Mouse (Mus musculus) left cerebral cortex, postnatal 25 days (tissue): ENCODE data around the gene Mamdc4. TPM values are rescaled to one million over a fixed set of nuclear protein-coding genes. Genes with fewer than 3 reads are reported as not detected.
"Not testable (repeated sequence)": the region's sequence is repeated elsewhere in the genome, so short reads cannot be mapped to it uniquely, and the experiment has no call there.

Source experiments
- DNase-seq, 2 experiments: peaks; one replicate each; pipeline ENCODE4 v3.0.0; 2022; ENCODE audit warnings: low spot score in 2 of 2, mixed read lengths in 1 of 2
- intact Hi-C: fragments of 180-260 bp; cut with DNase I; formaldehyde crosslinking; loops from one replicate; pipeline ENCODE4 v1.15.1; 2025
- total RNA-seq, 2 experiments: library from RNA; stranded (reverse); gene quantifications; 2 replicates each; pipeline ENCODE4 v1.2.3; 2021

The Mamdc4 gene
- total RNA-seq, 2 experiments from 2014 or later: 0.69 to 2.1 TPM

DNA sequence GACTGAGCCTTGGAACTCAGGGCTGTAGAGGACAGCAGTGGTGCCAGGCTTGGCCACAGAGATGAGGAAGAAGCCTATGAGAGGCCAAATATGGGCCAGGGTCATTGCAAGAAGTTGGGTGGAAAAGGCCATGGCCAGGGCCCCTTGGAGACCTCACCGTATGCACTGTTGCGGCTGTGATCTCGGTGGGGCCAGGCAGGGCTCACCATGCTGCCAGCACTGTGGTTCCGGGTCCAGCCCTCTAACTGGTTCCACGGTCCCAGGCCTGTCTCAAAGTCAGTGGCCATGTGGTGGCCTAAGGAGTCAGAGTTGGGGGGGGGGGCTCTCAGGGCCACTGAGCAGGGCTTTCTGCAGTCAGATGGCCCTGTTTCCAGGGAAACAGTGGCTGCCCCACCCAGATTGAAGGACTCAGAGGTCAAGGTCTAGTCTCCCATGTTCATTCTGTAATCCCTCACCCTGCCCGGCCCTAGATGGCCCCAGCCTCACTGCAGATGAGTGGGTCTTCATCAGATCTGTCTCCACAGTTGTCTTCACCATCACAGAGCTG lies 6.1 kb downstream of the Mamdc4 start:
- no peak for DNase-seq
- intact Hi-C loops: no loop called here

DNA sequence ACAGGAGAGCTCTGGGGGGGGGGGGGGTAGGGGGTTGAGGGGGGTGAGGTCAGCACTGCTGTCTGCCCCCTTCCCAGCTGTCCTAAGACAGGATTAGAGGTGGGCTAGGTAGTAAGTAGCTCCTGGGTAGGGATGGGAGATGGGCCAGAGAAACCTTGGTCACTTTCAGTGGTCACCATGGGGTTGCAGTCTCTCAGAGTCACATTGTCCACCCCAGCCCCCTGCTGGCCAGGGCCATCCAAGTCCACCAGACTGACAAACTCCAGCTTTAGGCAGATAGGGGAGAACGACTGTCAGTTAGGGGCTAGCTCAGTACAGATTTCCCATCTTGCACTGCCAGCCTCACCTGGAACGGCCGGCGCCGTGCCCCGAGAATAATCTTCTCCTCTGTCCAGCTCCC lies 8.1 kb downstream of the Mamdc4 start:
- intact Hi-C loops: no loop called here
- DNase-seq: no peak

DNA sequence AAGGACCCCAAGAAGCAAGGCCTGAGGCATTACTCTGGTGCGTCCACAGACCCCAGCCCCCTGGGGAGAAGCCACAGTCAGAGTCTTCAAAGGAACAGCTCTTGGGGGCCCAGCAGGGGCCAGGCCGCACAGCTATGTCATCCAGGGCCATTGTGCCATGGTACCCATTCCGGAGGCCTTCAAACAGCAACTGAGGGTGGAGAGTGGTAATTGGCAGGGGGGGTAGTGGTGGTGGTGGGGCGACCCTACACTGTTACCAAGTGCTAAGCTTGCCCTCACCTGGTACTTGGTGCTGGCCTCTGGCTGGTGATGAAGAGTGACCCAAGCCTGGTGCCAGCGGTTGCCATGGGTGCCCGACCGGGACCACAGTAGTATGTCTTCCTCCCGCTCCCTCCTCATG lies 8.9 kb downstream of the Mamdc4 start:
- intact Hi-C loops: no loop called here
- DNase-seq: no peak

DNA sequence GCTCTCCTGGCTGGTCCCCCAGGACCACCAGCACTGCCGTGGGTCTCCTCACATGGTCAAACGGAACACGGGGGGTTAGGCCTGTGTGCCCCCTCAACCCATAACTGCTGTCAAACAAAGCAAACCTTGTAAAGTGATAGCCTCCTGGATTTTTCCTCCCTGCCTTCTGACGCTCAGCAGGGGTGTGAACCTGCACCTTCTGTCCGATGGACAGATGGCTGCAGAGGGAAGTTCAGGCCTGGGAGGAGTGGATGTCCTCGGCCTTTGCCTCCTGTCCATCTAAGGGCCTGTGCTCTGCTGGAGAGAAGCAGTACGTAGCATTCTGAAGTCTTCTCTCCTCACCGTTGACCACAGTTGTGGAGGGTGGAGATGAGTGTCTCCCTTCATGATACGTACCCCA lies 12.7 kb downstream of the Mamdc4 start:
- intact Hi-C loops: no loop called here
- no peak for DNase-seq

DNA sequence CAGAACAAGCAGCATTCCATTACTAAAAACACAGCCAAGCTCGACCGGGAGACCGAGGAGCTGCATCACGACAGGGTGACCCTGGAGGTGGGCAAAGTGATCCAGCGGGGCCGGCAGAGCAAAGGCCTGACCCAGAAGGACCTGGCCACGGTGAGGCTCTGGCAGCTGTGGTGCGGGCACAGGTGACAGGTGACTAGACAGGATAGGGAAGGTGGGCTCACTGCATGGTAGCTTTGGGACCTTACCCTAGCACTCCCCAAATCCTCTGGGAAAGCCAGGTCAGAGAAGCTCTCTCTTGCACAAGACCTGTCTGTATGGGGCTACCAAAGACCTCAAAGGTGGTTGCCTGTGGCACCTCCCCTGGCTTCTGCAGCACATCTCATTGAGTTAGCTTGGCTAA lies 14.1 kb downstream of the Mamdc4 start:
- intact Hi-C loops: no loop called here
- DNase-seq: no peak

DNA sequence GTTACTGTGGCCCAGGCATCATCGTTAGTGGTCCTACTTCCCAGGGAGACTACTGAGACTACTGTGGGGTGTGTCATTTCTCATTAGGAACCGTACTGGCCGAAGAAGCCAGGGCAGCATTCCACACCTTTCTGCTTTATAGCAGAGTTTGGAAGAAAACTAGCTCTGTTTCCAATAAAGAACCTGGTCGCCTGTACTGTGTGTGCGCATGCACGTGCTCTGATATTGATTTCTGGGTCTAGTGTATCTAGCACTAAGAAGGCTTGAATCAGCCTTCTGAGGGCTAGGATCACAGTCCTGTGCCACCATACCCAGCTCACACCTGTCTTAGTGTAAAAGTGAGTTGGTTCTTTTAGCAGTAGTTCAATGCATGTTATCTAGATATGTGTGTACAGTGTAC lies 15.9 kb downstream of the Mamdc4 start:
- intact Hi-C loops: no loop called here
- no peak for DNase-seq

DNA sequence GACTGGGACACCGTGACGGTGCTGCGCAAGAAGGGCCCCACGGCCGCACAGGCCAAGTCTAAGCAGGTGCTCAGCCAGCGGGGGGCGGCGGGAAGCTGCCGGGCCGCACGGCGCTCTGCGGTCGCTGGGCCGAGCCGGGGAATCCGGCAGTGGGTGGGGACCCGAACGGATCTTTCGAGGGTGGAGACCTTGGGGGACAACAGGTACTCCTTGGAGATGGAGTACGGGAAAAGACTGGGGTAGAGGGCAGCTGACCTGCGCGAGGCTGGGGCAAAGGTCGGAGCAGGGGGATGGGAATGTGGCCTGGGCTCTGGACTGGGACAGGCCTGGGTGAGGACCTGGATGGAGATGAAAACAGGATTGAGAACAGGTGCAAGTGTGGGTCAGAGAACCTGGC lies 16.7 kb downstream of the Mamdc4 start:
- no peak for DNase-seq
- intact Hi-C loops: no loop called here

DNA sequence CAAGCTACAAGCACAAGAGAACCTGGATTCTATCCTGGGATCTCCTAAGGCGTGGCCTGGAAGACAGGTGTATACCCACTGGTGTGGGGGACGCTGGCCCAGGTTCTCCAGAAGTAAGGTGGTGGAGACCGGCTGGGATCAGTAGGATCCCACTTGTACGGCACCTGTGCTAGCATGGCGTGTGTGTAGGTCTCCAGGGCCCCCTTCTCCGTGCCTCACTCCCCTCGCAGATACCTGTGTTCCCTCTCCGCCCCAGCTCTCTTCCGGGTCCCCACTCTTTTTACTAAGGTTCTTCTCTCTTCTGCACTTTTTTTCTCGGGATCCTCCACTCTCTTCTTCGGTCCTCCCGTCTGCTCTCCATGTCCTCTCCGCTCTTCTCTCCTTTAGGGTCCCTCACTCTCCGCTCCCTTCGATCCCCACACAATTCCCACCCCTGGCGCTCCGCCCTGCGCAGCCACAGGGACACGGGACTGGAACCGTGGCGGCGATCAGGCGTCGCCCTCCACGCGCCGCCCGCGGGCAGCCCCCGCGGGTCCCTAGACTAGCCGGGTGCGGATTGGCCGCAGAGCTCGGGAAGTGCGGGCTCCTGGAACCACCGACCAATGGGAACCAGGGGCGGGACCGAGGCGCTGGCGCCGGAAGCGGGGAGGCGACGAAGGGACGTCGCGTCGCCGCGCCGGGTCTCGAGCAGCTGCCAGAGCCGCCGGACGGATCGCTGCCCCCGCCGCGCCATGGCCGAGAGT lies 17.3 kb downstream of the Mamdc4 start, which contains the start of gene Edf1:
TSS of gene Edf1 (plus strand) at position 627 of the 743 bp plus-strand sequence.
- peak; percentile 96 to 97 for DNase-seq

DNA sequence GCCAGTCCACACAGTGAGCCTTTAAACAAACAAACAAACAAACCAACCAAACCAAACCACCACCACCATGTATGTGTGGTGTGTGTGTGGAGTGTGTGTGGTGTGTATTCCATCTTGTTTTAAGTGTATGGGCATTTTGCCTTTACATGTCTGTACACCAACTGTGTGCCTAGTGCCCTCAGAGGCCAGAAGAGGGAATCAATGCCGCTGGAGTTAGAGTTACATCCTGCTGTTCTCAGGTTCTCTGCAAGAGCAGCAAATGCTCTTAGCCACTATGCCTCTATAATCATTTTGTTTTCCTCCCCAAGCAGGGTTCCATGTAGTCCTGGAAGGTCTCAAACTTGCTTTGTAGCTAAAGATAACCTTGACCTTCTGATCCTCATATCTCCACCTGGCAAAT lies 18.3 kb downstream of the Mamdc4 start:
- intact Hi-C loops: no loop called here
- DNase-seq: no peak

More for the DNA sequence above, 17.3 kb downstream of the Mamdc4 start, which contains the start of gene Edf1:
- intact Hi-C loops: no loop called here

DNA sequence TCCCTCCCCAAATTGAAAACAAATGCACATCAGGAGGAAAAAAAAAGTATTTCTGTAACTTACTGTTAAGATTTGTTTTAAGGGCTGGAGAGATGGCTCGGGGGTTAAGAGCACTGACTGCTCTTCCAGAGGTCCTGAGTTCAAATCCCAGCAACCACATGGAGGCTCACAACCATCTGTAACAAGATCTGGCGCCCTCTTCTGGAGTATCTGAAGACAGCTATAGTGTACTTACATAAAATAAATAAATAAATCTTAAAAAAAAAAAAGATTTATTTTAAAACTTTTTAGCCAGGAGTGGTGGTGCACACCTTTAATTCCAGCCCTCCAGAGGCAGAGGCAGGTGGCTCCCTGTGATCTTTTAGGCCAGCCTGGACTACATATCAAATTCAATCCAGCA lies 19.2 kb downstream of the Mamdc4 start:
- intact Hi-C loops: not testable (repeated sequence)

DNA sequence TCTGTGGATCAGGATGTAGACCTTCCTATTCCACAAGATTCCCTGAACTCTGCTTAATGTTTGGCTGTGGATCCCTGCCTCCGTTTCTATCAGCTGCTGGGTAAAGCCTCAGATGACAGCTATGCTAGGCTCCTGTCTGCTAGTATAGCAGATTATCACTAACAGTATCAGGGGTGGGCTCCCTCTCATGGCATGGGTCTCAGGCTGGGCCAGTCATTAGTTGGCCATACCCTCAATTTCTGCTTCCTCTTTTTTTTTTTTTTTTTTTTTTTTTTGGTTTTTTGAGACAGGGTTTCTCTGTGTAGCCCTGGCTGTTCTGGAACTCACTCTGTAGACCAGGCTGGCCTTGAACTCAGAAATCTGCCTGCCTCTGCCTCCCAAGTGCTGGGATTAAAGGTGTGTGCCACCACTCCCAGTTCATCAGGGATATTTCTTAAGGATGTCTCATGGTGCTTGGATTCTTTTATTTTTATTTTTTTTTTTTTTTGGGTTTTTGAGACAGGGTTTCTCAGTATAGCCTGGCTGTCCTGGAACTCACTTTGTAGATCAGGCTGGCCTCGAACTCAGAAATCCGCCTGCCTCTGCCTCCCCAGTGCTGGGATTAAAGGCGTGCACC lies 21.4 kb downstream of the Mamdc4 start:
- intact Hi-C loops, DNase-seq: not testable (repeated sequence)

More for the DNA sequence above, 19.2 kb downstream of the Mamdc4 start:
- DNase-seq: not testable (repeated sequence)

DNA sequence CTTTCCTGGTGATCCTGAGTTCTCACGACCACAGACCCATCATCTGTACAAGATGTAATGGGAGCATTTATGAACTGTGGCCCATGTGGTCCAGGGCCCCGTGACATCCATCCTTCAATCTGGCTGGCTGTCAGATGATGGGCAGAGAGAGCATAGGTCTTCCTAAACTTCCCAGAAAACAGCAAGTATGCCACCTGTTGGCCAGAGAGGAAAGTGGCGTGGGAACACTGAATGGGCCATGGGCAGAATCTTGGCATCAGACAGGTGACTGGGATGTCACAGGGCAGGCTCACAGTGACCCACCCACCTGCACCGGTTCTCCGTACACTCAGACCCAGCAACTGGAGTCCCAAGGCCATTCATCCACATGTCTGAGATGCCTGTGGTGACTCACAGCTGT lies 23.5 kb downstream of the Mamdc4 start:
- DNase-seq: peak in 1 of 2 experiments; percentile 49
- intact Hi-C loops: no loop called here

DNA sequence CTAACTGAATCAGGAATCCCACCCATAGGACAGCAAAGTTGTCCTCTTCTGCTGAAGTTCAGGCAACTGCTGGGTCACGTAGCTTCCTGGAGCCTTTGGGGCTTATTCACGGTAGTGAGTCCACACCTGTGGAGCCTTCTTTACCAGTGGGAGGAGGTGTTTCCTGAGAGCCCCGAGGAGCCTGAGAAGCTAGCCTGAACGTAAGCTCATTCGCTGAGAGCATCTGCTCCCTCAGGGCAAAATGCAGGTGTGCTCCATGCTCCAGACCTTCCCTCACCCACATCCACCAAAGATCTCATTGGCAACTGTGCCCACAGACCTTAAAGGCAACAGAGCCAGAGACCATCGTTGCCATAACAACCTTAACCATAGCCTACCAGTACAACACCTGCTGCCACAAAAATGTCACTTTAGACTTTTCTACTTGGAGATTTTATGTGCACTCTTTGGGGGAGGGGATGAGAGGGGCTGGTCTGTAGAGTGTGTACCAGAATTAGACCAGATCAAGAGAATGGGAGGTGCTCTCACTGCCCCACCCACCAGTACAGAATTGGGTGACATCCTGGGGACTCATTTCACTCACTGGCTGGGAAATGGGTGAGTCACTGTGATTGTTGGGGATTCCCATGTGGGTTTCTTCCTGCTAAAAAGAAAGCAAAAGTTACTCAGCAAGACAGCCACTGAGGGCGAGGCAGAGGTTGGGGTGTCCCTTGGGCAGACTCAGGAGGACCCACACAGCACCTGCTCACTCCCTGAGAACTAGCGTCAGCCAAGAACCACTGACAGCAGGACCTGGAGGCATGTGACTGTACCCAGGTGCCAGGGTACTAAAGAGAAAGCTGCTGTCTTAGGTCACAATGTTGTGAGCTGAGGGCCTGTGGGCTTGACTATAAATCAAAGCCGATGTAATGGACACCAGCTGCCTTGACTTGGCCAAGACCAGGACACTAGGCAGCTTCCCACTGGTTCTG lies 25.3 kb downstream of the Mamdc4 start:
- peak in 1 of 2 experiments; percentile 37 for DNase-seq
- intact Hi-C loops: no loop called here

DNA sequence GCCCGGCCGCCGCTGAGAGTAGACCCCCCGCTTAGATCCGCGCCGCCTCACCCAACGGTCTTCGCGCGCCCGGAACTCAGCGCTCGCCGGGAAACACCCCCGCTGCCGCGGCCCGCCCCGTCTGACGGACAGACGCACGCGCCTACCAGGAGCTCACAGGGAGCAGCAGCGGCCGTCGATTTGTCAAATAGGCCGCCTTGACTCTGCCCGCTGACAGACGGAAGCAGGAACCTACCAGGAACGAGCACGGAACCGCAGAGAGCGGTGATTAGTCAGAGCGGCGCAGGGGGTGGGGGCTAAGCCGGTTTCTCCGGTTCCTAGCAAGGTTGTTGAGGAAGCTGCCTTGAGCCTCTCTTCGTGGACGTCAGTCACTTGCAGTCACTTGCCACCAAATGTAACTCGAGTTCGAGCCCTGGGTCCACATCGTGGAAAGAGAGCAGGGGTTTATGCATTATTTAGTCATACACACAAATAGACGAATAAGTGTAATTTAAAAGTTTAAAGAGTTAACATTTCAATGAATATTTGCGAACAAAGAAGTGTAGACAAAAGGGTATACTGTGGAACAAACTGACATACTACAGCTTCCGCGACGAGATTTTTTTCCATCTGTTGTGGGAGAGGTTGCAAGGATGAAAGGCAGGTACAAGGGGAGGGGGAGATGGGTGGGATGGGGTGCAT lies 27.7 kb downstream of the Mamdc4 start, which contains the start of gene Traf2:
TSS of gene Traf2 (minus strand) at position 130 of the 681 bp plus-strand sequence.
- DNase-seq: peak; percentile 99
- intact Hi-C loops: no loop called here

DNA sequence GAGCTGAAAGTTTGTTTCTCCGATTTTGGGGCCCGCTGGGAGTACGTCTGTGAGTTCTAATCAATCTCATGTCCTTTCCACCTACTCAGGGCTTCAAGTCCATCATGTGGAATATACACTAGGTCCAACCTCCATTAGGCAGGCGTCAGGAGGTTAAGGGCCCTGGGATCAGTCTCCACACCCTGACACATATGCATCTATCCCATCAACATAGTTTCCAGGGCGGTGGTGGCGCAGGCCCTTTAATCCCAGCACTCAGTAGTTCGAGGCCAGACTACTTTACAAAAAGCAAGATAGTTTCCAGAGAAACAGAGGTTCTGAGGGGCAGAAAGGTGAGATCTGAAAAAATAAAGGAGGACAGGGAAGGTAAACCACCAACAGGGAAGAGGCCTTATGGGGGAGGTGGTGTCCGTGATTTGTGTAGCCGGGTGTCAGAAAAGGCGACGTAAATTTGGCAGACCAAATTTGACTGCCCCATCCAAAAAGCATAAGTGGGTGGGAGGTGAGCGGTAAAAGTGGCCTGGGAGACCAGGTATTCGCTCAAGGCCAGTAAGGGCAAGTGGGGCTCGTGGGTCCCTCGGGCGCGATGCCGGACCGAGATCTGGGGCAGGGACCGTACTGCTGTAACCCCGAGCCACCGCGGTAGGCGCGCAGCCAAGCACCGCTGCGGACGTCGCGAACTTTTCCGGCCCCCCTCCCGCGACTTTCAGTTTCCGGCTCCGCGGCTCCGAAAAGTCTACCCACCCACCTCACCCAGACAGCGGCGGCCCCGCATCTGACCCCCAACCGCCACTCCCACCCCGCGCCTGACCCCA lies 28.4 kb downstream of the Mamdc4 start:
- intact Hi-C loops: no loop called here
- peak; percentile 20 to 34 for DNase-seq

DNA sequence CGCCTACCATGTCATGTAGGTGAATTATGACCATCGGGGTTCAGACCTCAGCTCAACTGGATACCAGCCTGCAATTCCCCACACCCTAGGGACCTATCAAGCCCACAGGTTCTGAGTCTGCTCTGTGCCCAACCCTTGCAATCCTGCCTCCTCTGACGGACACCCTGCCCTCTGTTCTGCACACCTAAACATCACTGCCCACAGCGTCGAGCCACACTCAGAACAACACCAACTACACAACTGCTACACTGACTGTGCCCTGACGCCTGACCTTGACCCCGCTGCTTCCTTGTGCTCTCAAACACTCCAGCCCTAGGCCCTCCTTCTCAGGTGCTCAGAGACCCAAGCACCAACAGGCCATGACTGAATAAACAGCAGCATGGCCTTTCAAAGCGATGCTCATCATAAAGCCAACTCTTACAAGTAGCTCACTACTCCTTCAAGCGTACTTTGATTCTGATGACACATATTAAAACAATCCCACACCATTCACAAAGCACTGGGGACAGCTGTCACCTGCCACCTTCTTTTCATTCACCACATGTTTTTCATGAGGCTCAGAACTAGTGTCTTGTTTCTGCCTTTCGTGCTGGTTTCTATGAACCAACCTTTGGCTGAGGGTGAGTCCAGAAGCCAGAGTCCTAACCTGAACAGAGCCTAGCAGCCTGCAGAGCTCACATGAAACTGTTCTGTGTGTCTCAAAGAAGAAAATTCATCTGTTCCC lies 32.8 kb downstream of the Mamdc4 start:
- no peak for DNase-seq
- intact Hi-C loops: no loop called here

DNA sequence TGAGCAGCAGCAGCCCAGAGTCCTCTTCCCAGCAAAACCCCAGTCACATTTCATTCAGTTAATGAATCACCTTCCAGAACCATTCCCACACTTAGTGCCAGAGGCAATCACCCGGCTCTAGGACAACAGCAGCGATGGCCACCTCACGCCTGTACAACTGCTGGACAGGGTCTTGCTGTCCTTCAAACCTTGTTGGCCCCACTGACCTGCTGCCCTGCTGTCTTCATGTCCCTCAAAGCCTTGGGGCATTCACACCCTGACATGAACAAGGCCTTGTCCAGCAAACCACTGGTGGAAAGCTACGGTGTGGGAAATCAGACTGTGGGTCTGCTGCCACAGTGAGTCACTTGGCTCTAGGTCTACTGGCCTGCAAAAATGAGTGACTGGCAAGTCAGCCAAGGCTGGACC lies 34.1 kb downstream of the Mamdc4 start:
- DNase-seq: no peak
- intact Hi-C loops: no loop called here

DNA sequence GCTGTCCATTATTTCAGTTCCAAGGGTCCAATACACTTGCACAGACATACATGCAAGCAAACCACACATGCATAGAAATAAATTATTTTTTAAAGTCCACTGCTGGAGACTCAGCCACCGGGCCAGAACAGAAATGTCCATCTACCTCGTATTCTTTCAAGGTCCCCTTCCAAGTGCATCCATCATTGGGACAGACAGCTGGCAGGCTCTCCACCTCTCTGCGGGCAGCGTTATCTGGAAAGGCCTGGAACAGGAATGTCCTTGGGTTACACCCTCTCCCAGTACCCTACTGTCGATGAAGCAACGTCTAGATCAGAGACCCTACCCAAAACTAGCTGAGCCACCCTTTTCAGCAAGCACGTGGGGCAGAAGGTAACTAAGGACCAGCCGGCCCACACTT lies 38.1 kb downstream of the Mamdc4 start:
- no peak for DNase-seq
- intact Hi-C loops: no loop called here
